Mouse (Mus musculus): Measurements from ENCODE around the gene Nfyc.

- TF ChIP-seq CTCF (conservative IDR thresholded peaks at IDR 0.05; ENCODE audit: low read length) (no peak), NANOG (IDR thresholded peaks at IDR 0.05; ENCODE audit: borderline replicate concordance, low read length) (no peak)
These were observed 30.7 kb downstream of the Nfyc start for GRCm38 (mm10) chr4:120800691-120801090.

Data from E14TG2a.4 (cell line).